Mouse (Mus musculus) hindbrain, embryonic 10.5 days (tissue): Measurements from ENCODE around the gene Cyp39a1. TPM values are rescaled to one million over a fixed set of nuclear protein-coding genes. Genes with fewer than 3 reads are reported as not detected.

ENCODE experiments used
- DNase-seq: peaks from one replicate; pipeline ENCODE4 v3.0.0-alpha.2; 2017; ENCODE audit warnings: low spot score
- H3K27ac ChIP-seq: fragments of 300-500 bp; sonication (generic); 2 replicates; pipeline ENCODE4 v1.5.1; 2016; ENCODE audit warnings: mild to moderate bottlenecking, moderate library complexity
- H3K27me3 ChIP-seq: fragments of 300-500 bp; sonication (generic); 2 replicates; pipeline ENCODE4 v1.6.1; 2016; ENCODE audit warnings: mild to moderate bottlenecking; ENCODE audit not compliant: poor library complexity, insufficient read depth, severe bottlenecking
- H3K36me3 ChIP-seq: fragments of 300-500 bp; sonication (generic); 2 replicates; pipeline ENCODE4 v1.6.1; 2016; ENCODE audit warnings: mild to moderate bottlenecking, moderate library complexity
- H3K4me1 ChIP-seq: fragments of 300-500 bp; sonication (generic); replicated peaks from 2 replicates; pipeline ENCODE4 v1.6.1; 2016; ENCODE audit warnings: mild to moderate bottlenecking
- H3K4me3 ChIP-seq: fragments of 300-500 bp; sonication (generic); 2 replicates; pipeline ENCODE4 v1.5.1; 2016; ENCODE audit warnings: mild to moderate bottlenecking, moderate library complexity
- H3K9me3 ChIP-seq: fragments of 300-500 bp; sonication (generic); 2 replicates; pipeline ENCODE4 v1.6.1; 2016; ENCODE audit warnings: mild to moderate bottlenecking, moderate library complexity
- WGBS: fragments of 180-500 bp; shearing (Covaris S2); methylation state at CpG from one replicate; pipeline ENCODE4 v1.1.7; 2016; 5-methylcytosine and 5-hydroxymethylcytosine counted together
- polyA plus RNA-seq: library from polyadenylated mRNA; unstranded; fragments of >200 nt; fragmentation: Nextera tagmentation; extraction: Ambion mirVana; gene quantifications from 2 replicates; pipeline ENCODE4 v1.2.1, GENCODE M21; 2016

Cyp39a1 gene
- polyA plus RNA-seq, 1 experiment from 2014 or later = 28.2 TPM

DNA sequence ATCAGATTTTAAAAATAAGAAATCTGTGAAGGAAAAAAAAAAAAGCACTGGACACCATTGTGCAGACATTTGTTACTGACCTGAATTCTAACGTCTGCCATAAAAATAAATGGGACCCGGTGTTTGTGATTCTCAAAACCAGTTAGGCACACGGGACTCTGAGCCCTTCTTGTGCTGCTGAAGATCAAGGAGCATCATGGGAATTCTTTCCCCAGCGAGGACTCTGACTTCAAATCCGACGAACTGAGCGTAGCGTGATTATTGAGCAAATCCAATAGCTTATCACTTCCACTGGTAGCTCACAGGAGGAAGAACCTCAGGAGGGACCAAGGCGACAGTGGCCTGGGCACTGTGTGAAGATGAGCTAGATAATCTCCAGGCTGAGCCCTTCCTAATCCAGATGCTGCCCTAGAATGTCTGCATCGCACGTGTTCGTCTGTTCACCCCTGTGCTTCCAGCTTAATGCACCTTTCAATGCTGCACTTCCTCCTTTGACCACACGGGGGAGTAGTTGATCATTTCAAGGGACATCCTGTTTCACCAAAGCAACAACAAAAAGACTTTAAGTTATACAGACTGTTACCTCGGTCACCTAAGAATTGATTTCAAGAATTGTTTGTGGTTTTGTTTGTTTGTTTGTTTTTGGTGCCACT lies 31.9 kb downstream of the Cyp39a1 start:
- Histone ChIP-seq H3K9me3 (no peaks in the 10 kb centered on the region), H3K4me3 (no peak overlapping the region), H3K4me1 (no peaks in the 10 kb centered on the region), H3K27me3 (no peaks in the 10 kb centered on the region), H3K36me3 (peaks cover 31% of the 10 kb centered on the region), H3K27ac (no peak overlapping the region)
- DNase-seq = peak; percentile 78
- 48% methylated on average over 14 of the region's 14 CpGs for WGBS

DNA sequence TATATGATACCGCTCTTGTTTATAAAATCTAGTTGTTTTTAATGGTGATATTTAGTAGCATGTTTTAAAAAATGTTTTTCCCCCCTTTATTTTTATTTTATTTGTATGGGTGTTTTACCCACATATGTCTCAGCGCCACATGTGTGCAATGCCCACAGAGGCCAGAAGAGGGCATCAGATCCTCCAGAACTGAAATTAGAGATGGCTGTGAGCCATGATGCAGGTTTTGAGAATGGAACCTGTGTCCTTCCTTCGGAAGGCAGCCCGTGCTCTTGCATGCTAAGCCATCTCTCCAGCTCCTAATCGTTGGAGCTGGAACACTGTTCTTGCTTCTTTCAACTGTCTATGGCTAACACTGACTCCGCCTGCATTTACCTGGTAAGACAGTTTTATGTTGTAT lies 33.8 kb downstream of the Cyp39a1 start:
- peaks cover 11% of the 10 kb centered on the region for H3K36me3 ChIP-seq
- no peak overlapping the region for H3K27ac ChIP-seq
- H3K27me3 ChIP-seq = no peaks in the 10 kb centered on the region
- H3K4me3 ChIP-seq = no peak overlapping the region
- H3K9me3 ChIP-seq = no peaks in the 10 kb centered on the region
- WGBS = 73% methylated on average over 6 of the region's 6 CpGs
- H3K4me1 ChIP-seq = no peaks in the 10 kb centered on the region
- peak; percentile 62 for DNase-seq

DNA sequence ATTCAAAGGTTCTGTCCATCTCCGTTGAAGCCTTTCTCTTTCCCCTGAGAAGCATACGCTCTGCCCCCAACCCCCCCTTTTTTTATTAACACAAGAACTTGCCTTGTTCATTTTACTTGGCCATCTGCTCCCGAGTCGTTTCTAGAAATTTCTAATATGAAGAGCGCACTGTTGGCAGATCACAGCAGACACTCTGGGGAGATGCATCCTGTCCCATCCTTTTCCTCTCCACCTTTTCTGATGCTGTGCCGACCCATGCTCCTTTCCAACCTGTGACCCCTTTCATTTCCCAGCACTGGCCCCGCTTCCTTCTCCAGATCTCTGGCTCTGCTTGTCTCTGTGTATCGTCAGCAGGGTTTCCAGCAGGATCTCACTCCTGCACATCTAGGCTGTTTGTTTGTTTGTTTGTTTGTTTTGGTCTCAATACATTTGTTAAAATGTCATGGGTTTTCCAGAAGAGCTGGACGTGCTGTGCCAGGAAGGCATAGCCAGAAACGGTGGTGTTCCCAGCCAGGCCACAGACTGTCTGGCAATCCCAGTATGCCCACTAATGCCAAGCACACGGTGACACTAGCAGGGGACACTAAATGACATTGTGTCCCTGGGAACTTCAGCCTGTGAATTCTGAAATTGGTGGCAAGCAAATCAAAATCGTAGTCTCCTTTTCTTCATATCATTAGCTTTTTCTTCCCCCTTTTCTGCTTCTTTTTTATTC lies 37.1 kb downstream of the Cyp39a1 start:
- H3K27me3 ChIP-seq = no peaks in the 10 kb centered on the region
- H3K4me3 ChIP-seq = no peak overlapping the region
- no peaks in the 10 kb centered on the region for H3K4me1 ChIP-seq
- H3K27ac ChIP-seq = no peak overlapping the region
- no peaks in the 10 kb centered on the region for H3K9me3 ChIP-seq
- 91% methylated on average over 12 of the region's 12 CpGs for WGBS
- DNase-seq = no peak
- peaks cover 15% of the 10 kb centered on the region for H3K36me3 ChIP-seq

DNA sequence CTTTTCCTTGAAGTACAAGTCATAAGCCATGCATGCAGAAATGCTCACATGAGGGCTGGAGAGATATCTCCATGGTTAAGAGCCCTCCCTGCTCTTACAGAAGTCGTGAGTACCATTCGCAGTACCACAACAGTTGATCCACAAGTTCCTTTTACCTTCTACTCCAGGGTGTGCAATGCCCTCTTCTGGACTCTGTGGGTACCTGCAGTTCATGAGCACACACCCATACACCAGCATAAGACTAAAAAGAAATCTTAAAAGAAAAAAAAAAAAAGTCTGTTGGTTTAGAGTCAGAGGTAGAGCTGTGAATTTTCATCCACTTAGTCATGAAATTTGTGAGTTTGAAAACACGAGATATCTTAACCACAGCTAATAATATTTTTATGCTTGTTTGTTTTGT lies 39.5 kb downstream of the Cyp39a1 start:
- H3K4me3 ChIP-seq = no peak overlapping the region
- WGBS = 94% methylated on average over 3 of the region's 3 CpGs
- H3K4me1 ChIP-seq = no peaks in the 10 kb centered on the region
- H3K9me3 ChIP-seq = no peaks in the 10 kb centered on the region
- H3K27ac ChIP-seq = no peak overlapping the region
- DNase-seq = no peak
- H3K36me3 ChIP-seq = peaks cover 15% of the 10 kb centered on the region
- H3K27me3 ChIP-seq = no peaks in the 10 kb centered on the region

DNA sequence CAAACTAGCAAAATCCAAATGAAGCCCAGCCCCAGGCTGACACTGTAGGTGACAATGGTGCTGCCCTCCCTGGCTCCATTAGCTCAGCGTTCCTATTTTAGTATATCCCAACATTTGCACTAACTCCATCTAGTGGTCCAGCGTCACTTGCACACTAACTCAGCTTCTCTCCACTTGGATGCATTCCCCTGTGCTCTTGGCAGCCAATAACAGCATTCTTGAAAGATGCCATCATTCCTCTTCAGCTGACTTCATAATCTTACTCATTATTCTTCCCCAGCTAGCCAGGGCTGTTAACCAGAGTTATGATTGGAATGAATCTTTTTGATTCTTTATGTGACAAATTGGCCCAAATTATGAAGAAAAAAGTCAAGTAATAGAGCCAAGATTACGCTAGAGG lies 40.0 kb downstream of the Cyp39a1 start:
- Histone ChIP-seq H3K27ac (no peak overlapping the region), H3K36me3 (peaks cover 10% of the 10 kb centered on the region), H3K9me3 (no peaks in the 10 kb centered on the region), H3K27me3 (no peaks in the 10 kb centered on the region), H3K4me3 (no peak overlapping the region), H3K4me1 (no peaks in the 10 kb centered on the region)
- no peak for DNase-seq
- 82% methylated on average over 3 of the region's 3 CpGs for WGBS

DNA sequence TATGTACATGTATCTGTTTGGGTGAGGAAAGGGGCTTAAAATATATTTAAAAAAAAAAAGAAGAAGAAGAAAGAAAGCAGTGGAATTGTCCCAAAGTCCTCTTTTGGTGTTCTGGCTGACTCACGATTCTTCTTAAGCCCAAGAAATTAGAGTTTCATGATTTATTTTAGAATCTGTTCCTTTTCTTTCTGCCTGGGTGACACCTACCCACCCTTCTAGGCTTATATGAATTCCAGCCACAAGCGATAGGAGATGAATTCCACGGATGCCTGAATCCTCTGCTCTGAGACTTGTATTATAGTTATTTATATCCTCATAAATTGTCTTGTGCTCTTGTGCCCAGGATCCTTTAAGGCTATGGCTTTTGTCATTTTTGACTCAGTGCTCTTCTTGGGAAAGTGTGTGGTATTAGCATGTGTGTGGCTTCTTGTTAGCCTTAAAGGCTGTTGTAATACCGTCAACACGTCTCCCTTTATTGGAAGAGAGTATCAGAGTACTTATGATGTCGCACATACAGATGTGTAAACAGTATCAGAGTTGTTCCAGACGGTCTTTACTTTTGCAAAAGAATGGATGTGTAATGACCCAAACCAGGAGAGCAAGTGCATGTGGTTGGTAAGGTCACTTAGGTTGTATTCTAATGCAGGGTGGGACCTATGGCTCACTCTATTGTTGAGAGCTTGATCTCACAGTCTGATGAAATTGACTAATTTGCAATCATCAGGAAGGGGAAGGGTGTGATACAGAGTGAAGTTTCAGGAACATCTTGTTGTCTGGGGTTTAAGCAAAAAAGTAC lies 44.5 kb downstream of the Cyp39a1 start:
- Histone ChIP-seq H3K4me1 (no peaks in the 10 kb centered on the region), H3K9me3 (no peaks in the 10 kb centered on the region), H3K27me3 (no peaks in the 10 kb centered on the region), H3K36me3 (peaks cover 6% of the 10 kb centered on the region), H3K4me3 (no peak overlapping the region), H3K27ac (no peak overlapping the region)
- WGBS = 95% methylated on average over 7 of the region's 7 CpGs
- no peak for DNase-seq

DNA sequence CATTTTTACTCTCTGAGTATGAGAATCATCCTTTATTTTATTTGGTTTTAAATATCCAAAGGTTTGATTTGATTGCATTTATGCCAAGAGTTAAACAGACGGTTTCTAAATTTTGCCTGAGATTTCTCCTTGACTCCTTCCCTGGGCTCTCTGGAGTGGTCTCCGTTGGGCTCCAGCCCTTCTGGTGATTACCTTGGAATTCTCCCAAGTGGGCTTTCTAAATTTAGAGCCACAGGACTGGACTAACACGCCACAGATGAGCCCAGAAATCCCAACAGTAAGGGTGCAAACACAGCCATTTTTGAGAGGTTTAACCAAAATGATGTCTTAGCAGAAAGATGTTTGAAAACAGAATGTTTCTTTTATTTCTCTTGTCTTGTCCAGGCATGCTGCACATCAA lies 47.0 kb downstream of the Cyp39a1 start:
- Histone ChIP-seq H3K9me3 (no peaks in the 10 kb centered on the region), H3K4me1 (no peaks in the 10 kb centered on the region), H3K36me3 (0 out of 2 replicates have a peak, but pooled peaks cover under 1% of the 10 kb centered on the region), H3K4me3 (no peak overlapping the region), H3K27me3 (no peaks in the 10 kb centered on the region), H3K27ac (no peak overlapping the region)
- 86% methylated on average over 3 of the region's 3 CpGs for WGBS
- DNase-seq = no peak

DNA sequence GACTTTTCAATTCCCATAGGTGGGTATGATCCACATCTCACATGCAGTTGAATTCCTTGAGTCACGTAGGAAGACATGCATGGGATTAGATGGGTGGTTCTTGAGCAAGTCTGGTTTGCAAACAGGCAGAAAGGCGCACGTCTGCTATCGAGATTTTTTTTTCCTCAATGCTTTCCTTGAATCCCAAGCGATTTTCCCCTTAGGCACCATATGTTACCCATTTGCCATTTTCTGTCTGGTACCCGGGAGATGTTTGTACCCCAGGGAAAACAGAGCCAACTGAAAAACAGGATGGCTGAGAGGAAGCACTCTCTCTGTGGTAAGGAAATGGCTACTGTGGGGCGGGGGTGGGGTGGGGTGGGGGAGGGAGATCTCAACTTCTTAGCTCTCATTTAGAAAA lies 49.4 kb downstream of the Cyp39a1 start:
- DNase-seq = no peak
- Histone ChIP-seq H3K9me3 (no peaks in the 10 kb centered on the region), H3K4me1 (no peaks in the 10 kb centered on the region), H3K27me3 (no peaks in the 10 kb centered on the region), H3K4me3 (no peak overlapping the region), H3K36me3 (no peaks in the 10 kb centered on the region), H3K27ac (no peak overlapping the region)
- WGBS = 68% methylated on average over 7 of the region's 7 CpGs

DNA sequence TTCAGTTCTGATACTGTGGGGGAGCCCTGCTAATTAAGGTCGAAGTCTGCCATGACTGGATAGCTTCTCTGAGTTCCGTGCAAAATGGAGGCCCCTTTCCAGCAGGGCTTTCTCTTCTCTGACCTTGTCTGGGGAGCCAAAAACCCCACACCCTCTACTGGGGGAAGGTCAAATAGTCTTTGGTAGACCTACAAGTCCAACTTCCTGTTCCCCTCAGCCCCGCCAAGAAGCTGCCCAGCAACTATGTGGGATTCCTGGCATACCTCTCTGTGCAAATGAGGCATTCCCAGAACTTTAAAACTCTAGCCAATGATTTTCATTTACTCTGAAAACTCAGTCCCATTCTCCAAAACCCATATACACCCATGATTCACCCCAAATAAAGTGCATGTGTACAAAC lies 52.2 kb downstream of the Cyp39a1 start:
- H3K4me1 ChIP-seq = no peaks in the 10 kb centered on the region
- no peak overlapping the region for H3K4me3 ChIP-seq
- H3K9me3 ChIP-seq = no peaks in the 10 kb centered on the region
- H3K36me3 ChIP-seq = peaks cover 5% of the 10 kb centered on the region
- H3K27me3 ChIP-seq = no peaks in the 10 kb centered on the region
- WGBS = 77% methylated on average over 3 of the region's 3 CpGs
- H3K27ac ChIP-seq = no peak overlapping the region
- DNase-seq = no peak

DNA sequence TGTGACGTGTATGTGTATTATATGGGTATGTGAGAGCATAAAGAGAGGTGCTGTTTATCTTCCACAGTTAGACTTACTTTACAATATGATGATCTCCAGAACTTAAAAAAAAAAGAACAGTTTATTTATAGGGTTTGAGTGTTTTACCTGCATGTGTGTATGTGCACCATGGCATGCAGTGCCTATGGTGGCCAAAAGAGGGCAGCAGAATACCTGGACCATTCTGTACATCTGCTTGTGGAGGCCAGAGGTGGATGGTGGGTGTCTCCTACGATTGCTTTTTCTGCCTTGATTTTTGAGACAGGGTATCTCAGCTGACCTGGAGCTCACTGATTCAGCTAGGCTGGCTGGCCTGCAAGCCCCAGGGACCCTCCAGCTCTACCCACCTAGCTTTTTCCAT lies 57.3 kb downstream of the Cyp39a1 start:
- Histone ChIP-seq H3K4me1 (no peaks in the 10 kb centered on the region), H3K36me3 (peaks cover 9% of the 10 kb centered on the region)
- WGBS = 91% methylated on average over 2 of the region's 2 CpGs

DNA sequence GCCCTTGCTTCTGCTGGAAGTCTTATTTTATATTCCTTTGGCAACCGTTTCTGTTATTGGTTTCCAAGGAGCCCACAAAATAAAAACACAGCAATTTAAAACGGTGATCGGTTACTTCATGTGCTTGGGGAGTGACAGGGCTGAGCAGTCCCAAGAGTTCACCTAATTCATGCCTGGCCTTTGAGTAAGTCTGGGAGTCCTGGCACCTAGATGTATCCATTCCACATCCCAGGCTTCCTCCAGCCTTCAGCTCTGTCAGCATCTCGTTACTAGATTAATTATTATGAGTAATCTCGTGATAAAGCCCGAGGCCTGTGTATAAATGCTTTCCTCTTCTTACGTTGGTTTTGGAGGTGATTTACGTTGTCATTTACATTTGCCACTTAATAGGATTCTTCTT lies 64.1 kb downstream of the Cyp39a1 start:
- Histone ChIP-seq H3K4me1 (no peaks in the 10 kb centered on the region), H3K9me3 (no peaks in the 10 kb centered on the region), H3K27ac (no peak overlapping the region), H3K27me3 (no peaks in the 10 kb centered on the region), H3K36me3 (peaks cover 10% of the 10 kb centered on the region; the same call in 1 of the 2 replicates), H3K4me3 (no peak overlapping the region)
- no peak for DNase-seq
- WGBS = 91% methylated on average over 8 of the region's 8 CpGs

More for the DNA sequence above, 57.3 kb downstream of the Cyp39a1 start:
- no peaks in the 10 kb centered on the region for H3K27me3 ChIP-seq
- H3K27ac ChIP-seq = no peak overlapping the region
- H3K9me3 ChIP-seq = no peaks in the 10 kb centered on the region
- H3K4me3 ChIP-seq = no peak overlapping the region
- DNase-seq = no peak

DNA sequence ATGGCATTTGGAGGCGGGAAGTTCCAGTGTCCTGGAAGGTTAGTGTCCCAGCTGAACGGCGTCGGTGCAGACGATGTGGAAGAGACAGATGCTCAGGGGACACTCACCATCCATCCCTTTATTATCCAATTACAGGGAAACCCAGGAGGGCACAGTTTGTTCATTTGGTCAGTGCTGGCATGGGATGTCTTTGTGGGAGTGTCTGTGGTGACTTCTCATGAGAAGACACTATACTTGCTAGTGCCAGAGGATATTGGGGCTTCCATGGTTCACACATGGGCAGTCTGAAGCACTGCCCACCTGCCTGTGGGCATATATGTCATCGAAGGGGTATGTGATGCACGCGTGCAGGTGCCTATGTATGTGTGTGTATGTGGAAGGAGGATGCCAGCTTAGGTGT lies 64.8 kb downstream of the Cyp39a1 start:
- no peaks in the 10 kb centered on the region for H3K9me3 ChIP-seq
- no peak overlapping the region for H3K27ac ChIP-seq
- H3K4me1 ChIP-seq = no peaks in the 10 kb centered on the region
- no peak for DNase-seq
- no peak overlapping the region for H3K4me3 ChIP-seq
- H3K27me3 ChIP-seq = no peaks in the 10 kb centered on the region
- 93% methylated on average over 8 of the region's 8 CpGs for WGBS
- peaks cover 10% of the 10 kb centered on the region; the same call in 1 of the 2 replicates for H3K36me3 ChIP-seq

DNA sequence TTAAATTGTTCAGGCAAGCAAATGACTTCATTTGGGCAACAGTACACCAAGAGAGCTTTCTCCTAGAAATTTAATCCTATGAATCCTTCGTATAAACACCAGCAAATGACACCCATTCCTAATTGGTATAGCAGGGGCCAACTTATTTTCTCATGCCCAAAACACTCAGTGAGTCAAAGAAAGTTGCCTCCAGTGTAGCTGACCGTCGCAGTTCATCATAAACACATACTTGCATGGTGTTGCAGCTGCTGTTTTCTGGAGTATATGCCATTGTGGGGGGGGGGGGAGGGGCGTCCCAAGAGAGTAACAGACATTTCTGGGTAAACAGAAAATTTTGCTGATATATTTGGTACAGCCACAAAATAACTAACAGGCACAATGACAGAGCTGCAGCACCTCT lies 67.0 kb downstream of the Cyp39a1 start:
- no peaks in the 10 kb centered on the region for H3K9me3 ChIP-seq
- no peaks in the 10 kb centered on the region for H3K4me1 ChIP-seq
- H3K36me3 ChIP-seq = peaks cover 13% of the 10 kb centered on the region
- no peak overlapping the region for H3K27ac ChIP-seq
- no peaks in the 10 kb centered on the region for H3K27me3 ChIP-seq
- WGBS = 89% methylated on average over 4 of the region's 4 CpGs
- no peak for DNase-seq
- no peak overlapping the region for H3K4me3 ChIP-seq
